Mouse (Mus musculus) spleen, postnatal 4 days (tissue): ENCODE measurements around the gene Timeless.

ENCODE experiments used
- DNase-seq, 2 experiments: peaks; one replicate each; pipeline ENCODE4 v3.0.0; 2022; ENCODE audit warnings: low spot score in 2 of 2

Gene Timeless

DNA sequence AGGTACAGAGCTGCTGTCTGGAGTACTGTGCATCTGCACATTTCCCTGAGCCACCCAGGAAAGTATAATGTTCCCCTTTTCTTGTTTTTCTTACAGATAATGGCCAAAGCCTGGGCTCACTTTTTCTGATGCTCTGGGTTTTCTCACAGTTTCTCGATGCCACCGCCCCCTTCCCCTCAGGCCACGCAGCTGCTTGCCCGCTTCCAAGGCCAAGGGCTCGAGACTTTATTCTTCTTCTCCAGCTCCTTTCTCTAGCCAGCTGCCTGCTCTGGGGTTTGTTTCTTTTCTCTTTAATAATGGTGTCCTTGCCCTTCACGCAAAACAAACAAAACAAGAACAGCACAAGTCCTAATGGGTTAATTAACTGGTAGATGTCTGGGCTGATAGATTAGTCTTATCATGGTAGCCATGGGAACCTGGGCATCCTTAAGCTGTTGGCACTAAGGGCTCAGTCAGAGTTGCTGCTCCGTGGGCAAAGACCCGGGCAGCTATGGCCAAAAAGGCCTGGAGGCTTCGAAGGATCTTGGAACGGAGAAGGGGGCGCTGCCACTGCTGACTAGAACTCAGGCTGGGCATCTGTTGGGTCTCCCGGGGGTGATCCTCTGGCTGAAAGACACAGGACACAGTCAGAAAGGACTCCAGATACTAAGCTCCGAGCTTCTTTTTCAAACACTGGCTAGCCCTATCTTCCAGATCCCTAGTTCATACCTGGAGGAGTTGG is 64.7 kb downstream of the Timeless start:
- DNase-seq = no peak

GRCm38 (mm10) chr10:128297221-128297620 is 65.4 kb downstream of the Timeless start:
- no peak for DNase-seq

DNA sequence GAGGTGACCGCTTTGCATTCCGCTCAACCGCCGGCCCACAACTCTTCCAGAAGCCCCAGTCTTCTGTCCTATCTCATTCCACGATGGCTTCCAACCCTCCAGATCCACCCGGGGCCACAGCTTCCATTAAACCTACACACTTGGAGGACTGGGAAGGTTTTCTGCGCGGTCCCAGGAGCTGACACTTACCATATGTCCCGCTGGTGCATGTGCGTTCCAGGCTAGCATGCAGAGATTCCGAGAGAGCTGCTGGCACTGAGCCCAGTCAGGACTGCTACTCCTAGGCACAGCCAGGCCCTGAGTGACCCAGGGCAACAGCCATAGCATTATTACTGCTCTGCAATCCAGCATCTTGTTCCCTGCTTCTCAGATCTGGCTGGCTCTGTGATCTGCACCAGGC is 65.8 kb downstream of the Timeless start:
- DNase-seq = no peak

DNA sequence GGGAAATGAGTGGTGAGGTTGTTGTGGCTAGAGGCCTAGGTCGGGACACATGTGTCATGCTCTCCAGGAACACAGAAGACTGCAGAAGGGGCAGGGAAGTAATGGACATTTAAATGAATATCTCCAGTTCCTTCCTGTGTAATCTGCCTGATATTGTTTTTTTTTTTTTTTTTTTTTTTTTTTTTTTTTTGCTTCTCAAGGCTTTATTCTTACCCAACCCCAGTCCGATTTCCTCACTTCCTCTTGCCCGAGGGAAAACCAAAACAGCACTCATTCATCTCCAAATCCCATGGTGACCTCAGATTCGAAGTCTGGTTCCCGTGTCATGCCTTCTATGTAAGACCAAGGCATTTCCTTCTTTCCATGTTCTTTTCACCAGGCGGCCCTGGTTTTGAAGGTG is 66.4 kb downstream of the Timeless start:
- DNase-seq = no peak

GRCm38 (mm10) chr10:128298702-128299171 is 66.9 kb downstream of the Timeless start, which contains the start of gene Il23a:
Gene Il23a (minus strand): TSS chr10:128298752.
- DNase-seq = no peak

DNA sequence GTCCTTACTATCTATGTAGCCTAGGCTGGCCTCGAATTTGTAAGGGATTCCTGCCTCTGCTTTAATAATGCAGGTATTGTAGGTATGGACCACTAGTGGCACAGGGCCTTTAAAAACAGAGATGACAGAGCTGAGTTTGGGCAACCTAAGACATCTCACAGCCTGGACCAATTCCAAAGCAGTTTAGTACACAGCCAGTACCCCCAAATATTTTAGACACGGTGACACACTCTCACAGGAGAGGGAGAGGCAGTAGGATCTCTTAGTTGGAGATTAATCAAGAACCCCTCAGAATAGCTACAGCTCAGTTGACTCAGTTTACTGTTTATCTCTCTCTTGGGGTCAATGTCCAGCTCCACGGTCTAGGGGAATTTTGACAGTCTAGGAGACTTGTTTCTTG is 70.5 kb downstream of the Timeless start:
- DNase-seq = no peak
